Mouse (Mus musculus) C2C12 (cell line): Measurements from ENCODE around the gene Arl2. TPM values are rescaled to one million over a fixed set of nuclear protein-coding genes. Genes with fewer than 3 reads are reported as not detected.

Experiments used
- H3K27me3 ChIP-seq: one replicate; pipeline ENCODE4 v1.6.1; 2011; ENCODE audit not compliant: control insufficient read depth, insufficient read depth, insufficient read length
- H3K36me3 ChIP-seq: one replicate; pipeline ENCODE4 v1.6.1; 2011; ENCODE audit not compliant: control insufficient read depth, insufficient read depth
- H3K4me3 ChIP-seq: one replicate; pipeline ENCODE4 v1.5.1; 2011; ENCODE audit warnings: mild to moderate bottlenecking, control low read depth; ENCODE audit not compliant: poor library complexity, insufficient read depth, severe bottlenecking
- H3K79me2 ChIP-seq: one replicate; pipeline ENCODE4 v1.6.1; 2011; ENCODE audit not compliant: control insufficient read depth, insufficient read depth
- H3K79me3 ChIP-seq: one replicate; pipeline ENCODE4 v1.6.1; 2011; ENCODE audit warnings: low read depth, control low read depth
- H3ac ChIP-seq: one replicate; pipeline ENCODE3; 2011; ENCODE audit warnings: low read depth; ENCODE audit not compliant: control insufficient read depth, insufficient read length
- CEBPB ChIP-seq: IDR thresholded peaks from one replicate; pipeline ENCODE4 v1.6.1; 2011; ENCODE audit warnings: low read depth, mild to moderate bottlenecking, control low read depth, moderate library complexity
- CTCF ChIP-seq: IDR thresholded peaks from one replicate; pipeline ENCODE4 v1.5.1; 2011; ENCODE audit not compliant: control insufficient read depth, insufficient read depth, insufficient read length
- FOSL1 ChIP-seq: IDR thresholded peaks from one replicate; pipeline ENCODE4 v1.8.0; 2011; ENCODE audit warnings: mild to moderate bottlenecking, low read length; ENCODE audit not compliant: poor library complexity, insufficient read depth, severe bottlenecking
- MAX ChIP-seq: IDR thresholded peaks from one replicate; pipeline ENCODE4 v1.6.1; 2011; ENCODE audit warnings: mild to moderate bottlenecking, control low read depth
- MYOD1 ChIP-seq: IDR thresholded peaks from one replicate; pipeline ENCODE4 v1.6.1; 2011; ENCODE audit warnings: low read depth; ENCODE audit not compliant: control insufficient read depth, insufficient read length
- MYOG ChIP-seq: IDR thresholded peaks from one replicate; pipeline ENCODE4 v1.6.1; 2011; ENCODE audit not compliant: control insufficient read depth, insufficient read length; ENCODE audit errors: extremely low read depth
- USF1 ChIP-seq: IDR thresholded peaks from one replicate; pipeline ENCODE4 v1.6.1; 2011; ENCODE audit warnings: low read depth, mild to moderate bottlenecking, control low read depth, moderate library complexity
- polyA plus RNA-seq: library from polyadenylated mRNA; unstranded; fragments of >200 nt; fragmentation: generic; extraction: Trizol; gene quantifications from one replicate; pipeline ENCODE4 v1.2.1, GENCODE M21; 2012; ENCODE audit warnings: missing spikeins

The Arl2 gene
- polyA plus RNA-seq, 1 experiment = 78.3 TPM

DNA sequence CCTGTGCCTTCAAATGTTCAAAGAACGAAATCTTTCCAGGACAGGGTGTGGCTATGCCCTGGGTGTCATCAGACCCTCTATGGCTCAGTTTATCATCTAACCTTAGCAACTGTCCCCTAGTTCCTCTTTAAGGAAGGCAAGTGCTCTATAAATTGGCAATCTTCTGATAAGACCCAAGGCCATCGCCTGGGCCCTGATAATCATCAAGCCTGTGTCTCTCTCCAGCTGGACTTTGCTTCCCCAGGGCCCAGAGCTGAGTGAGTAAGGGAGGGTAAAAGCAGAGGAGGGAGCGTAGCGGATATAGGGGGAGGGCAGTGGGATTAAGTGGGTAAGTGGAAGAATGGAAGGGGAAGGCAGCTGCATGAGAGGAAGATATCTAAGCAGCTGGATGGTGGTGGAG, 36.9 kb downstream of the Arl2 start:
- H3K79me2 ChIP-seq = no peaks in the 10 kb centered on the region
- no peak overlapping the region for H3K4me3 ChIP-seq
- TF ChIP-seq MAX = no peak
- TF ChIP-seq FOSL1 = no peak
- TF ChIP-seq CTCF = no peak
- TF ChIP-seq MYOD1 = no peak
- no peak for TF ChIP-seq CEBPB
- TF ChIP-seq USF1 = no peak
- no peak for TF ChIP-seq MYOG
- H3K36me3 ChIP-seq = no peaks in the 10 kb centered on the region
- no peaks in the 10 kb centered on the region for H3K27me3 ChIP-seq
- H3ac ChIP-seq = no peak overlapping the region
- no peaks in the 10 kb centered on the region for H3K79me3 ChIP-seq

DNA sequence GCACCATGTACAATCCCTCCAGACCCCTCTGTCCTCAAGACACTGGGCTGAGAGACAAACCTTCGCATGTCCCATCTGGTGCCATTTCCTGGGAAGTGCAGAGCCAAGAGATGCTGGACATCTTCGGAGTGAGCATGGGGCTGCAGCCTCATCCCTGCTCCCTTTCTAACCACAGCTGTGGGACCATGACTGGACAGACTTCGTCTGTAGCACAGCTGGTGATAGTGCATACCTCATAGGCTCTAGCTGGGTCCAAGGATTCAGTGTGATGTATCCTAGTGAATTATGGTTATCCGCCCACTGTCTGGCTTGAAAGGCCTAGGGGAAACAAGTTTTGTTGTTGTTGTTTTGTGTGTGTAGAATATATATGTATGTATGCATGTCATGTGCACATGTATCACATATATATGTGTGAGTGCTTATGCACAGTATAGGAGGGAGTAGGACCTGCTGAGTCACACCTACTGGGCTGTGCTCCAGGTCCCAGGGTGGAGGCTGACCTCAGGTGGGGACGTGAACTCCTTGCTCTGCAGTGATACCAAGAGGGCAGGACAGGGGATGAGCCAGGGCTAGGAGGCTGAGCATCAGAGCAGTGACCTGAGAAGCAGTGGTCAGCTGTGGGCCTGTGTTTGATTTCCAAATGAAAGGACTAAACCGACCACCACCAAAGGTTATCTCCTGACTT, 39.0 kb downstream of the Arl2 start:
- Histone ChIP-seq H3K27me3 (no peaks in the 10 kb centered on the region), H3K79me3 (no peaks in the 10 kb centered on the region), H3K4me3 (no peak overlapping the region), H3ac (no peak overlapping the region), H3K79me2 (no peaks in the 10 kb centered on the region), H3K36me3 (no peaks in the 10 kb centered on the region)
- no peak for TF ChIP-seq MYOD1
- TF ChIP-seq USF1 = no peak
- TF ChIP-seq CTCF = no peak
- TF ChIP-seq CEBPB = no peak
- TF ChIP-seq FOSL1 = no peak
- TF ChIP-seq MAX = no peak
- TF ChIP-seq MYOG = no peak

DNA sequence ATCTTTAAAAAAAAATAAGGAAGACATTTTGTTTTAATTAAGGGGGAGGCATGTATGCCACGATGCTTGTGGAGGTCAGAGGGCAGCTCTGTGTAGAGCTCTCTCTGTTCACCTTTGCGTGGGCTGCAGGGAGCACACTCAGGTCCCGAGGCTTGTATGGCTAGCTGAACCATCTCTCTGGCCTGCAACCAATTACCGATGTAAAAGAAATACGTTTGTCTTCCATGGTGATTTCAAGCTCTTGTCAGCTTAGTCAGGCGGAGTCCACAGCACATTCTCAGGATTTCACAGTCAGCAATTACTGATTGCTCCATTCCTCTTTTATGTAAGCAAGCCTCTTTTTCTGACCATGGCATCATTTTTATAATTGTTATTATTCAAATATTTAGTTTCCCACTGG, 40.2 kb downstream of the Arl2 start:
- Histone ChIP-seq H3K79me2 (no peaks in the 10 kb centered on the region), H3K4me3 (no peak overlapping the region), H3K79me3 (no peaks in the 10 kb centered on the region), H3ac (no peak overlapping the region), H3K36me3 (no peaks in the 10 kb centered on the region), H3K27me3 (no peaks in the 10 kb centered on the region)
- TF ChIP-seq MYOD1 (no peak), FOSL1 (no peak), CEBPB (no peak), MAX (no peak), MYOG (no peak), CTCF (no peak), USF1 (no peak)

DNA sequence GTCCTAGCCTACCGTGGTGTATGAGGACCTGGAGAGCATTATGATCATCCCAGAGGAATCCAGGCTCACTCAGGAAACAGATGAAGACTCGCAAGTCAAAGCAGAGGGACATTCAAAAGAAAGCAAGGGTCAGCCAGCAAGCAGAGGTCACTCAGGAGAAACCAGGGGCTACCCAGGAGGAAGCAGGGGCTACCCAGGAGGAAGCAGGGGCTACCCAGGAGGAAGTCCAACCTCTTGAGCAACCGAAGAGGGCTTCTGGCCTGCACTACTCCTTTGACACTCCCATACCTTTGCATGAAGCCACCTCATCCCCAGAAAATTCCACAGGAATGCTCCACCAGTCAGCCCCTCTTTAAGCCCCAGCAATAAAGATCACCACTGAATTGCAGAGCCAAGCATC, 43.5 kb downstream of the Arl2 start:
- TF ChIP-seq USF1 = no peak
- no peak for TF ChIP-seq CEBPB
- TF ChIP-seq CTCF = no peak
- TF ChIP-seq MYOG = no peak
- TF ChIP-seq MAX = no peak
- no peak for TF ChIP-seq MYOD1
- no peak for TF ChIP-seq FOSL1
- H3K79me3 ChIP-seq = no peaks in the 10 kb centered on the region
- no peak overlapping the region for H3K4me3 ChIP-seq
- no peak overlapping the region for H3ac ChIP-seq
- peaks cover 8% of the 10 kb centered on the region for H3K79me2 ChIP-seq
- peaks cover 9% of the 10 kb centered on the region for H3K36me3 ChIP-seq
- no peaks in the 10 kb centered on the region for H3K27me3 ChIP-seq

DNA sequence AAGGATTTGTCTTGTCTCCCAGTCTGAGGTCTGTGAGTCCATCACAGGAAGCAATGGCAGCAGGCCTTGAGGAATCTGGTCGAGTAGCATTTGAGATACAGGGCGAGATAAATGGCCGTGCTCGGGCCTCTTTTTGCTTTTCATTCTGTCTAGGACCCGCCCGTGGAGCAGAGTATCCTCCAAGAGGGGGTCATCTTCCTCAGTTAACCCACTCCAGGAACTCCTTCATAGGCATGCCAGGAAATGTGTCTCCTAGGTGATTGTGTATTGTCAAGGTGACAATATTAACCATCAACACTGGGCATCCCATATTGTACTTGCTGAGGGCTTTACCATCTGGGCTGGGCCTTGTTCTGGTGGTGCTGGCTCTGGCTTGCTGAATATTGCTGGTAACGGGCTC, 47.2 kb downstream of the Arl2 start, which contains the start of gene AC131692.1:
TSS of gene AC131692.1 (plus strand) at position 301 of the 400 bp plus-strand sequence.
- Histone ChIP-seq H3K36me3 (peaks cover 45% of the 10 kb centered on the region), H3K79me3 (peaks cover 8% of the 10 kb centered on the region), H3K79me2 (peaks cover 44% of the 10 kb centered on the region), H3K4me3 (no peak within 1 kb of the TSS), H3K27me3 (no peaks in the 10 kb centered on the region), H3ac (no peak within 1 kb of the TSS)
- TF ChIP-seq MYOG (no peak), MYOD1 (no peak), FOSL1 (no peak), CTCF (no peak), MAX (no peak)

DNA sequence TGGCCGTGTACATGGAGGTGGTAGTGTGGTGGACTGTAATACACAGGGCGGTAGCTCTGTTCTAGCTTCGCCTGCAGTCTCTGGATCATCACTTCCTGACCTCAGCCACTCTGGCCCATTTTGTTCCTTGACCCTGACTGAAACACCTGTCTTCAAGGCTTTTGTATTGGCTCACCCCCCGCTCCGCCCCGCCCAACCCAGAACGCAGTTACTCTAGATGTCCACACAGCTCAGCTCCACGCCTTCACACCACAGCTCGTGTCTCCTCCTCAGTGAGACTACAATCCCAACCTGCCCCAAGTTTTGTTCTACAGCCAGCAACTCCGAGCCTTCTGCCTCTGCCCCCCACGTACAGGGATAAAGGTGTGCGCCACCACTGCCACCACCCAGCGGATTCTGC, 52.5 kb downstream of the Arl2 start:
- TF ChIP-seq MYOD1 (no peak), USF1 (no peak), MAX (no peak), MYOG (no peak), FOSL1 (no peak), CTCF (no peak), CEBPB (no peak)
- H3K36me3 ChIP-seq = peaks cover 63% of the 10 kb centered on the region

More for the DNA sequence above, 52.5 kb downstream of the Arl2 start:
- Histone ChIP-seq H3ac (no peak overlapping the region), H3K79me3 (peaks cover 35% of the 10 kb centered on the region), H3K79me2 (peaks cover 95% of the 10 kb centered on the region), H3K4me3 (no peak overlapping the region), H3K27me3 (no peaks in the 10 kb centered on the region)
